Mouse (Mus musculus) lung, postnatal 0 days (tissue): ENCODE results near the gene Pigx.

Experiments
- CTCF ChIP-seq: IDR thresholded peaks from 2 replicates; pipeline ENCODE4 v1.5.1; 2016; ENCODE audit warnings: antibody characterized with exemption, mild to moderate bottlenecking
- EP300 ChIP-seq: IDR thresholded peaks from 2 replicates; pipeline ENCODE4 v1.6.1; 2016; ENCODE audit warnings: antibody characterized with exemption, mild to moderate bottlenecking, control low read depth

- TF ChIP-seq CTCF = no peak
- no peak for TF ChIP-seq EP300
Observed at GRCm38 (mm10) chr16:32125364-32125763, 25.8 kb upstream of the Pigx start.
